Mouse (Mus musculus): ENCODE data around the gene Pafah1b3. TPM values are rescaled to one million over a fixed set of nuclear protein-coding genes. Genes with fewer than 3 reads are reported as not detected.
"Not testable (repeated sequence)": the region's sequence is repeated elsewhere in the genome, so short reads cannot be mapped to it uniquely, and the experiment has no call there.

Gene Pafah1b3
- total and polyA plus RNA-seq, 3 experiments = 41.3 to 79.2 (median 76.9) TPM

DNA sequence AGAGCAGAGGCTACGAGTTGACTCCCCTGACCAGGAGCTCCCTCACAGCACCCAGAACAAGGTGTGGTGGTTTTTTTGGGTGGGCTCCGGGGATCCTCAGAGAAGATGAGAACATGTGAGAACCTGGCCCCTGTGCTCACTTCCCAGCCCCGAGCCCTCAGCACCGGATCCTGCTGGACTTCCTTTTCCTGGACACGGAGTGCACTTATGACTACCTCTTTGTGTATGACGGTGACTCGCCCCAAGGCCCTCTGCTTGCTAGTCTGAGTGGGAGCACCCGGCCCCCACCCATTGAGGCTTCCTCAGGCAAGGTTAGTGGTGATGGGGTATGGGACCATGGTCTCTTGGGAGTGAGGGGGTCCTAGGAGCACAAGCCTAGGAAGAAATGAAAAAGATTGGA is 28.4 kb upstream of the Pafah1b3 start:
- H3K9me3 ChIP-seq (replicated peaks) = no peaks in the 10 kb centered on the region
- DNase-seq (ENCODE audit: low spot score) (no peak), ATAC-seq (ENCODE audit: extremely low read depth, insufficient number of reproducible peaks, low FRiP score, poor library complexity, severe bottlenecking) (no peak)
- peaks cover 7% of the 10 kb centered on the region for H3K4me1 ChIP-seq (ENCODE audit: insufficient read depth, low read depth, low read length)
- no peak overlapping the region for H3K4me3 ChIP-seq (ENCODE audit: low read depth, low read length)
- H3K27me3 ChIP-seq (ENCODE audit: insufficient read depth, low read length) = no peaks in the 10 kb centered on the region
- no peak for TF ChIP-seq GATA2 (IDR thresholded peaks at IDR 0.05; ENCODE audit: borderline replicate concordance, low read depth, low read length)
- no peak for TF ChIP-seq CTCF (IDR thresholded peaks at IDR 0.05; ENCODE audit: low read depth, low read length)
- no peak for TF ChIP-seq GATA1 (IDR thresholded peaks at IDR 0.05; ENCODE audit: borderline replicate concordance, low read length)
- TF ChIP-seq TAL1 (conservative IDR thresholded peaks at IDR 0.05; ENCODE audit: low read depth, low read length) = no peak
- TF ChIP-seq POLR2AphosphoS5 (IDR thresholded peaks at IDR 0.05; ENCODE audit: insufficient replicate concordance, low read depth, low read length) = no peak
- peaks cover 67% of the 10 kb centered on the region for H3K36me3 ChIP-seq (replicated peaks)

DNA sequence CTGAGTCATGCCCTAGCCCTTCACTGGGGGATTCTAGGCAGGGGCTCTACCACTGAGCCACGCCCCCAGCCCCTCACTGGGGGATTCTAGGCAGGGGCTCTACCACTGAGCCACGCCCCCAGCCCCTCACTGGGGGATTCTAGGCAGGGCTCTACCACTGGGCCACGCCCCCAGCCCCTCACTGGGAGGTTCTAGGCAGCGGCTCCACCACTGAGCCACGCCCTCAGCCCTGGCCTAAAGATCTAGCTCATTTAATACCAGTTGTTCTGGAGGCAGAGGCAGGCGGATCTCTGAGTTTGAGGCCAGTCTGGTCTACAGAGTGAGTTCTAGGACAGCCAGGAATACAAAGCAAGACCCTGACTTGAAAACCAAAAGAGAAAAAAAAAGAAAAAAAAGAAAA is 27.6 kb upstream of the Pafah1b3 start:
- not testable (repeated sequence) for H3K9me3 ChIP-seq (replicated peaks); H3K4me1 ChIP-seq (ENCODE audit: insufficient read depth, low read depth, low read length); DNase-seq (ENCODE audit: low spot score); H3K4me3 ChIP-seq (ENCODE audit: low read depth, low read length); H3K27me3 ChIP-seq (ENCODE audit: insufficient read depth, low read length); ATAC-seq (ENCODE audit: extremely low read depth, insufficient number of reproducible peaks, low FRiP score, poor library complexity, severe bottlenecking)
- H3K36me3 ChIP-seq (replicated peaks) = peaks cover 61% of the 10 kb centered on the region

DNA sequence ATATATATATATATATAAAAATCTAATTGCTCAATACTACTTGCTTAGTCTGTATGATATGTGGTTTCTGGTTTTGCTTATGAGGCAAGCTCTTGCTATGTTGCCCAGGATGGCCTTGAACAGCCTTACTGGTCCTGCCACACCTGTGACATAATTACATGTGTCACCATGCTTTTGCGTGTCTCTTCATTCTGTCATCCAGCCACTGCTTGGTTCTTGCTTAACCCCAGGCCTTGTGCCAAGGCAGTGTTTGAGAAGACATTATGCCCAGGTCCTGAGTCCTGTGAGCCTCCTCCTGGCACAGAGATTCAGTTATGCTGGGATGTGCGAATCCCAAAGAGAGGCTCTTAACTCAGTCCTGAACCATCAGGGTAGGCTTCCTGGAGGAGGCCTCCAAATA is 25.4 kb upstream of the Pafah1b3 start:
- DNase-seq (ENCODE audit: low spot score) = no peak
- H3K36me3 ChIP-seq (replicated peaks) = peaks cover 52% of the 10 kb centered on the region
- no peak for ATAC-seq (ENCODE audit: extremely low read depth, insufficient number of reproducible peaks, low FRiP score, poor library complexity, severe bottlenecking)
- TF ChIP-seq CTCF (IDR thresholded peaks at IDR 0.05; ENCODE audit: low read depth, low read length) = no peak
- no peak for TF ChIP-seq GATA2 (IDR thresholded peaks at IDR 0.05; ENCODE audit: borderline replicate concordance, low read depth, low read length)
- TF ChIP-seq TAL1 (conservative IDR thresholded peaks at IDR 0.05; ENCODE audit: low read depth, low read length) = no peak
- TF ChIP-seq GATA1 (IDR thresholded peaks at IDR 0.05; ENCODE audit: borderline replicate concordance, low read length) = no peak
- no peak for TF ChIP-seq POLR2AphosphoS5 (IDR thresholded peaks at IDR 0.05; ENCODE audit: insufficient replicate concordance, low read depth, low read length)
- no peaks in the 10 kb centered on the region for H3K27me3 ChIP-seq (ENCODE audit: insufficient read depth, low read length)
- no peak overlapping the region for H3K4me3 ChIP-seq (ENCODE audit: low read depth, low read length)
- H3K9me3 ChIP-seq (replicated peaks) = no peaks in the 10 kb centered on the region
- peaks cover 10% of the 10 kb centered on the region for H3K4me1 ChIP-seq (ENCODE audit: insufficient read depth, low read depth, low read length)

DNA sequence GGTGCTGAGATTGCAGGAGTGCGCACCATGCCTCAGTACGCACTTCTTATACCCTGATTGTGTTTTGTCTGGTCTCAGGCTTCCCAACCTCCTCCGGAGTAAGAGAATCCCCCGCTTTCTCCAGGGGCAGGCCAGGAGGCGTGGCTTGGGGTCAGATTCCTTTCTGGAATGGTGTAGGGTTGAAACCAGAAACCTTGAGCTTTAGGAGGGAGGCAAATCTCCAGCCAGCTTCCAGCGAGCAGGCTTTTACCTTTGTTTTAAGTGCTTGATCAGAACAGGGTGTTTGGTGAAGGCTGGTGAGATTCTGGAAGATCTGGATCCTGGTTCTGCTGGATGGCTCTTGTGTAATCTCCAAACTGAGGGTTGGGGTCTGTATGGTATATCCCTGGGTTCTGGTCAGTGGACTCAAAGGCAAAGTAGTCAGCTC is 24.3 kb upstream of the Pafah1b3 start:
- ATAC-seq (ENCODE audit: extremely low read depth, insufficient number of reproducible peaks, low FRiP score, poor library complexity, severe bottlenecking) (no peak), DNase-seq (ENCODE audit: low spot score) (no peak)
- H3K4me3 ChIP-seq (ENCODE audit: low read depth, low read length) = no peak overlapping the region
- TF ChIP-seq GATA1 (IDR thresholded peaks at IDR 0.05; ENCODE audit: borderline replicate concordance, low read length) (no peak), CTCF (IDR thresholded peaks at IDR 0.05; ENCODE audit: low read depth, low read length) (no peak), GATA2 (IDR thresholded peaks at IDR 0.05; ENCODE audit: borderline replicate concordance, low read depth, low read length) (no peak), POLR2AphosphoS5 (IDR thresholded peaks at IDR 0.05; ENCODE audit: insufficient replicate concordance, low read depth, low read length) (no peak), TAL1 (conservative IDR thresholded peaks at IDR 0.05; ENCODE audit: low read depth, low read length) (no peak)
- peaks cover 17% of the 10 kb centered on the region for H3K4me1 ChIP-seq (ENCODE audit: insufficient read depth, low read depth, low read length)
- no peaks in the 10 kb centered on the region for H3K27me3 ChIP-seq (ENCODE audit: insufficient read depth, low read length)
- H3K9me3 ChIP-seq (replicated peaks) = no peaks in the 10 kb centered on the region
- H3K36me3 ChIP-seq (replicated peaks) = peaks cover 41% of the 10 kb centered on the region

DNA sequence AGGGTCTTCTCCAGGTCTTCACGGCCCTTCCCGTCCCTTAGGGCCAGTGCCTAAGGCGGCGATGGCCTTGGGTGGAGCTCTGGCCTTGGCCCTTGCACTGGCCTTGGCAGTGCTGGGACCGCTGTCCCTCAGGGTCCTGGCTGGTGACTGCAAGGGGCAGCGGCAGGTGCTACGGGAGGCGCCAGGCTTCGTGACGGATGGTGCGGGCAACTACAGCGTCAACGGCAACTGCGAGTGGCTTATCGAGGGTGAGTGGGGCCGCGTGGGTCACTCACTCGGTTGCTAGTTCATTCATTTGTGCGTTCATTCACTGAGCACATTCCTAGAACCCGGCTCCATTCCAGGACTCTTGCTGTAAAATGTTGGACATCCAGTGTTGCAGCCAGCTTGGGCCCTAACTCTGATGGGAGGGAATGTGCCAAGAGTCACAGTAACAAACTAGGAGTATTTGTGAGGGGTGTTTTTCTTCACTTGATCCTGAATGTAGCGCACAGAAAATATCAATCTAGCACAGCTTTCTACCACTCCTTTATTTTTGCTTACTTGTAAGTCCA is 19.7 kb upstream of the Pafah1b3 start:
- TF ChIP-seq GATA2 (IDR thresholded peaks at IDR 0.05; ENCODE audit: borderline replicate concordance, low read depth, low read length) (no peak), CTCF (IDR thresholded peaks at IDR 0.05; ENCODE audit: low read depth, low read length) (no peak), GATA1 (IDR thresholded peaks at IDR 0.05; ENCODE audit: borderline replicate concordance, low read length) (no peak), TAL1 (conservative IDR thresholded peaks at IDR 0.05; ENCODE audit: low read depth, low read length) (no peak), POLR2AphosphoS5 (IDR thresholded peaks at IDR 0.05; ENCODE audit: insufficient replicate concordance, low read depth, low read length) (no peak)
- peaks cover 33% of the 10 kb centered on the region for H3K4me1 ChIP-seq (ENCODE audit: insufficient read depth, low read depth, low read length)
- peaks cover 32% of the 10 kb centered on the region for H3K27me3 ChIP-seq (ENCODE audit: insufficient read depth, low read length)
- DNase-seq (ENCODE audit: low spot score) (peak; percentile 33), ATAC-seq (ENCODE audit: extremely low read depth, insufficient number of reproducible peaks, low FRiP score, poor library complexity, severe bottlenecking) (no peak)
- H3K9me3 ChIP-seq (replicated peaks) = no peaks in the 10 kb centered on the region
- peak overlapping the region; percentile 73 for H3K4me3 ChIP-seq (ENCODE audit: low read depth, low read length)
- peaks cover 18% of the 10 kb centered on the region for H3K36me3 ChIP-seq (replicated peaks)

DNA sequence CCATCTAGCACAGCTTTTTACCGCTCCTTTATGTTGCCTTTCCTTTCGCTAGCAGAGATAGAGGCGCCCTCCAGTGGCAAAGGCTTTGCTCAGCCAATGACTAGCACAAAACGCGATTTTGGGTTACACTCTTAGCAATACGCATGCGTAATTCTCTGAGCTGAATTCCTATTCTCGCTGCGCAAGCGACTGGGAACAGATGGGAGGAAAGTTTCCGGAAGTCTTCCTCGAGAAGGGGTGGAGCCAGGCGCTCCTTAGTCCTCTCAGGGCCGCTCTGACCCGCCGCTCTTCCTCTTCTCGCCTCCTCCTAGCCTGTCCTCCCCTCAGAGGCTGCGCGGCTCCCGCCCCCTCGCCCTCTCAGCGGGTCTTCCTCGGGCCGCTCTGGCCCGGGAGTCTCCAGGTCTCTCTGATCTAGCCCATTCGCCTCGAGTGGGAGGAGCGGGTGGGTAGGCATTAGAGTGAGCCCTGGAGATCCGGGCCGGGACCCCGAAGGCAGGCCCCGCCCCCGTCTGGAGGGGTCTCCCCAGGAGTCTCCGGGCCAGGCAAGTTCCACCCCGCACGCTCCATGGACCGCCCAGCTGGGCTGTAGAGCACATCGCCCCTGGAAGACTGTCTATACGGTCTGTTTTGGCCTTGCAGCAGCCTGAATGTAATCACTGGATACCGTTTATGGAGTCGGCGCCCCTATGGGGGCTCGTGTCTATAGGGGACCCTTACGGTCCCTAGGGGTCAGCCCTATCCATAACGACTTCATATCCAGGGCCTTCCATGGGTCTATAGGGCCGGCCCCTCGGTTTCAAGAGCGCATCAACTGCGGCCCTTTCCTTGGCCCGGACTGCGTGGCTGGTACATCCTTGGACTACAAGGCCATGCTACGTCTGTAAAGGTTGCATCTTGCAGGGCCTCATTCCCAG is 19.0 kb upstream of the Pafah1b3 start, which contains the start of gene Megf8:
Gene Megf8, plus strand, starts transcription at position 633 of the 914 bp plus-strand sequence.
- Histone ChIP-seq H3K27me3 (ENCODE audit: insufficient read depth, low read length) (peaks cover 35% of the 10 kb centered on the region), H3K4me1 (ENCODE audit: insufficient read depth, low read depth, low read length) (peaks cover 31% of the 10 kb centered on the region), H3K4me3 (ENCODE audit: low read depth, low read length) (peak within 1 kb of the TSS; percentile 73), H3K9me3 (replicated peaks) (no peaks in the 10 kb centered on the region), H3K36me3 (replicated peaks) (peaks cover 16% of the 10 kb centered on the region)
- ATAC-seq (ENCODE audit: extremely low read depth, insufficient number of reproducible peaks, low FRiP score, poor library complexity, severe bottlenecking) (peak; percentile 93), DNase-seq (ENCODE audit: low spot score) (peak; percentile 93)
- no peak for TF ChIP-seq GATA1 (IDR thresholded peaks at IDR 0.05; ENCODE audit: borderline replicate concordance, low read length)
- peak; percentile 63; the same call in 1 of the 2 replicates for TF ChIP-seq CTCF (IDR thresholded peaks at IDR 0.05; ENCODE audit: low read depth, low read length)

Data from G1E (cell line).